In genomic region chr10:14120512-14120911, GRCm38 (mm10) we compare ENCODE assay signal across 24 mouse cellular contexts.
DNase-seq lines count a peak whose midpoint lies in the region; ATAC-seq and TF ChIP-seq lines count a peak whose summit lies in the region.
"Had no signal": no experiment of that assay in that cellular context is flagged by ENCODE, and none has a peak within 500 bp of the region (broad histone marks: within the 10 kb centered on the region; RNA-seq: fewer than 3 reads in every experiment).

No protein-coding gene starts in this region.

- H3K27me3 ChIP-seq in forebrain, postnatal 0 days (ENCODE audit: insufficient read depth, low read length): no peaks in the 10 kb centered on the region
- no peaks in the 10 kb centered on the region for H3K27me3 ChIP-seq in forebrain, embryonic 14.5 days (replicated peaks; ENCODE audit: control insufficient read depth, insufficient read depth, low read length)
- H3K27me3 ChIP-seq: heart, embryonic 12.5 days; heart, embryonic 15.5 days; hindbrain, embryonic 13.5 days; intestine, embryonic 15.5 days had no signal

- 0 out of 2 replicates have a peak overlapping the region, but pooled peaks have one; percentile 1 for H3K27ac ChIP-seq in forebrain, postnatal 0 days (ENCODE audit: low read depth, low read length)
- H3K27ac ChIP-seq in forebrain, embryonic 14.5 days (ENCODE audit: low read depth, low read length): no peak overlapping the region
- peak overlapping the region; percentile 66 for H3K27ac ChIP-seq in left cerebral cortex, adult 2 months
- H3K27ac ChIP-seq: forebrain, embryonic 10.5 days; heart, embryonic 15.5 days; hindbrain, embryonic 10.5 days; hindbrain, embryonic 13.5 days; intestine, embryonic 15.5 days had no signal

- no peak for TF ChIP-seq CTCF in forebrain, postnatal 0 days (IDR thresholded peaks at IDR 0.05; ENCODE audit: low read depth)
- no peak for TF ChIP-seq CTCF in left cerebral cortex, adult 2 months (IDR thresholded peaks at IDR 0.05)

- H3K9ac ChIP-seq in forebrain, postnatal 0 days: no peak overlapping the region
- no peak overlapping the region for H3K9ac ChIP-seq in forebrain, embryonic 14.5 days (ENCODE audit: low read length)
- H3K9ac ChIP-seq: heart, embryonic 12.5 days; heart, embryonic 15.5 days; hindbrain, embryonic 13.5 days; intestine, embryonic 15.5 days had no signal

- H3K4me3 ChIP-seq in forebrain, postnatal 0 days (ENCODE audit: low read depth, low read length): no peak overlapping the region
- H3K4me3 ChIP-seq in forebrain, embryonic 14.5 days (ENCODE audit: low read depth, low read length): no peak overlapping the region
- no peak overlapping the region for H3K4me3 ChIP-seq in left cerebral cortex, adult 2 months
- H3K4me3 ChIP-seq: forebrain, embryonic 10.5 days; heart, embryonic 12.5 days; heart, embryonic 15.5 days; hindbrain, embryonic 10.5 days; hindbrain, embryonic 13.5 days; intestine, embryonic 15.5 days had no signal

- peak; percentile 17 for DNase-seq in forebrain, postnatal 0 days
- DNase-seq in forebrain, embryonic 14.5 days (ENCODE audit: low spot score): no peak
- DNase-seq in left cerebral cortex, adult 2 months (ENCODE audit: extremely low spot score in 1 of 2, low spot score in 2 of 2): no peak
- no peak for DNase-seq in left cerebral cortex, postnatal 10 days (ENCODE audit: extremely low spot score in 1 of 2, low spot score in 2 of 2)
- DNase-seq in telencephalon, adult 2 months (ENCODE audit: low read depth, low spot score): peak; percentile 58
- DNase-seq in lung, postnatal 36 days: no peak
- DNase-seq: adrenal gland, adult 2 months; adrenal gland, postnatal 14 days; cerebellum, adult 11-12 months; cerebellum, adult 8-10 months; cerebellum, postnatal 10 days; cerebellum, postnatal 36 days; gastrocnemius, postnatal 25 days; heart, adult 18-20 months; heart, postnatal 10 days; heart, postnatal 36 days had no signal

- H3K4me1 ChIP-seq in forebrain, postnatal 0 days (ENCODE audit: insufficient read depth): no peaks in the 10 kb centered on the region
- H3K4me1 ChIP-seq in forebrain, embryonic 14.5 days (ENCODE audit: control insufficient read depth, insufficient read depth, low read length): no peaks in the 10 kb centered on the region
- H3K4me1 ChIP-seq: forebrain, embryonic 10.5 days; heart, embryonic 15.5 days; hindbrain, embryonic 10.5 days; hindbrain, embryonic 13.5 days; intestine, embryonic 15.5 days had no signal

- H3K4me2 ChIP-seq in forebrain, postnatal 0 days (ENCODE audit: low read depth): no peak overlapping the region
- H3K4me2 ChIP-seq in forebrain, embryonic 14.5 days (ENCODE audit: low read length): no peak overlapping the region
- H3K4me2 ChIP-seq: heart, embryonic 12.5 days; heart, embryonic 15.5 days; hindbrain, embryonic 13.5 days; intestine, embryonic 15.5 days had no signal

- H3K9me3 ChIP-seq in forebrain, postnatal 0 days (ENCODE audit: low read length): no peaks in the 10 kb centered on the region
- no peaks in the 10 kb centered on the region for H3K9me3 ChIP-seq in forebrain, embryonic 14.5 days (replicated peaks; ENCODE audit: control insufficient read depth, low read length)
- H3K9me3 ChIP-seq: forebrain, embryonic 10.5 days; heart, embryonic 12.5 days; heart, embryonic 15.5 days; hindbrain, embryonic 10.5 days; hindbrain, embryonic 13.5 days; intestine, embryonic 15.5 days had no signal

- no peak for ATAC-seq in forebrain, postnatal 0 days
- no peak for ATAC-seq in forebrain, embryonic 14.5 days
- ATAC-seq: CD4-positive, CD25-positive, alpha-beta regulatory T cell, adult 4 months; hindbrain, embryonic 16.5 days; intestine, embryonic 15.5 days had no signal

- 76% methylated on average over 3 of the region's 3 CpGs for WGBS in forebrain, postnatal 0 days
- 85% methylated on average over 3 of the region's 3 CpGs for WGBS in forebrain, embryonic 14.5 days

- intact Hi-C loops in left cerebral cortex, adult 2 months (cut with DNase I): no loop called here
- intact Hi-C loops in left cerebral cortex, postnatal 10 days (cut with DNase I): no loop called here

- H3K36me3 ChIP-seq in forebrain, postnatal 0 days (ENCODE audit: insufficient read depth): no peaks in the 10 kb centered on the region
- H3K36me3 ChIP-seq in forebrain, embryonic 14.5 days (ENCODE audit: control insufficient read depth, insufficient read depth, low read length): no peaks in the 10 kb centered on the region
- H3K36me3 ChIP-seq: forebrain, embryonic 10.5 days; heart, embryonic 12.5 days; heart, embryonic 15.5 days; hindbrain, embryonic 10.5 days; hindbrain, embryonic 13.5 days; intestine, embryonic 15.5 days had no signal

Comparison
In these comparisons a context has a peak if more than half of its experiments do, and no peak if none do; other contexts are left out.
1. DNase-seq: peak in forebrain, postnatal 0 days (single experiment) and telencephalon, adult 2 months (single experiment); none in forebrain, embryonic 14.5 days (single experiment), left cerebral cortex, adult 2 months (0 of 2), left cerebral cortex, postnatal 10 days (0 of 2) and lung, postnatal 36 days (single experiment).